Mouse (Mus musculus) heart, adult 2 months (tissue): ENCODE results near the gene Rbm19.

Experiments
- CTCF ChIP-seq: fragments of 200-600 bp; IDR thresholded peaks from 2 replicates; pipeline ENCODE4 v1.8.1; 2022; ENCODE audit warnings: antibody characterized with exemption, mild to moderate bottlenecking, moderate library complexity
- EP300 ChIP-seq: fragments of 200-500 bp; IDR thresholded peaks from 2 replicates; pipeline ENCODE4 v1.6.1; 2011; ENCODE audit warnings: low read depth, low read length, control low read depth; ENCODE audit not compliant: insufficient read depth
- POLR2A ChIP-seq: fragments of 200-500 bp; IDR thresholded peaks from 2 replicates; pipeline ENCODE4 v1.6.1; 2011; ENCODE audit warnings: mild to moderate bottlenecking, low read depth, low read length, control low read depth; ENCODE audit not compliant: insufficient read depth

DNA sequence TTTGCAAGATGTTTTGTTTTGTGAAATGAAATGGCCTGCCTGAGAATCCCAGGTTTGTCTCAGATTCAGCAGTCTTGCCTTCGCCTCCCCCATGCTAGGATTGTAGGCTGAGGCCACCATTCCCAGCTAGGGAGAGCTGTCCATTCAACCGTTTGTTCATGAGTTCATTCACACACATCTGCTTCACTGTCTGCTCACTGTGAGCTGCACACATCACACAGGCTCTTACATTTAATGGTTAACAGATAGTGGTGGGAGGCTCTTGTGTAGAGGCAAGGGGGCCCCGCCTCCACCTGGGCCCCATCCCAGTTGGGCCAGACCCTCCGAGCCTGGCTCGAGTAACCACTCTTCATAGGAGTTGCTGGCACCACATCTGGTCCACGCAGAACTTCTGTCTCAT lies 47.2 kb downstream of the Rbm19 start:
- TF ChIP-seq CTCF = no peak
- no peak for TF ChIP-seq POLR2A
- TF ChIP-seq EP300 = no peak
